Mouse (Mus musculus) liver, adult 2 months (tissue): ENCODE measurements around the gene Cadm1. TPM values are rescaled to one million over a fixed set of nuclear protein-coding genes. Genes with fewer than 3 reads are reported as not detected.

ENCODE experiments used
- DNase-seq: peaks from one replicate; pipeline ENCODE4 v3.0.0-alpha.2; 2011; ENCODE audit warnings: low read depth, low spot score; ENCODE audit errors: extremely low read depth
- H3K27ac ChIP-seq: fragments of 200-500 bp; replicated peaks from 2 replicates; pipeline ENCODE4 v1.5.1; 2012; ENCODE audit warnings: low read depth, mild to moderate bottlenecking, control low read depth, inconsistent platforms, low read length; ENCODE audit not compliant: insufficient read depth
- H3K27me3 ChIP-seq: fragments of 200-500 bp; 2 replicates; pipeline ENCODE4 v1.6.1; 2012; ENCODE audit warnings: mild to moderate bottlenecking, moderate library complexity, low read length, inconsistent platforms; ENCODE audit not compliant: control insufficient read depth, insufficient read depth
- H3K36me3 ChIP-seq: fragments of 200-500 bp; 2 replicates; pipeline ENCODE4 v1.6.1; 2012; ENCODE audit warnings: low read length, inconsistent platforms; ENCODE audit not compliant: control insufficient read depth, insufficient read depth
- H3K4me1 ChIP-seq: fragments of 200-500 bp; 2 replicates; pipeline ENCODE4 v1.6.1; 2011; ENCODE audit warnings: low read length; ENCODE audit not compliant: control insufficient read depth, insufficient read depth
- H3K4me3 ChIP-seq: fragments of 200-500 bp; 2 replicates; pipeline ENCODE4 v1.5.1; 2011; ENCODE audit warnings: low read depth, mild to moderate bottlenecking, control low read depth, low read length, moderate library complexity; ENCODE audit not compliant: insufficient read depth
- H3K79me2 ChIP-seq: fragments of 200-500 bp; 2 replicates; pipeline ENCODE4 v1.6.1; 2012; ENCODE audit warnings: inconsistent platforms, mild to moderate bottlenecking, low read length, moderate library complexity; ENCODE audit not compliant: control insufficient read depth, insufficient read depth
- H3K9ac ChIP-seq: fragments of 200-500 bp; 2 replicates; pipeline ENCODE4 v1.6.1; 2012; ENCODE audit warnings: low read depth, mild to moderate bottlenecking, control low read depth, inconsistent platforms, low read length
- CTCF ChIP-seq: fragments of 200-500 bp; IDR thresholded peaks from 2 replicates; pipeline ENCODE4 v1.5.1; 2011; ENCODE audit warnings: low read depth, low read length, control low read depth
- POLR2A ChIP-seq: fragments of 200-500 bp; IDR thresholded peaks from 2 replicates; pipeline ENCODE4 v1.6.1; 2011; ENCODE audit warnings: low read length, control low read depth; ENCODE audit not compliant: insufficient read depth; ENCODE audit errors: extremely low read depth
- WGBS: fragments of 180-500 bp; shearing (Covaris S2); methylation state at CpG from one replicate; pipeline ENCODE4 v1.1.7; 2018; 5-methylcytosine and 5-hydroxymethylcytosine counted together
- polyA plus RNA-seq: library from polyadenylated mRNA; depleted of rRNA; stranded (reverse); fragments of >200 nt; gene quantifications from 2 replicates; pipeline ENCODE4 v1.2.3, GENCODE M21; 2012
- total RNA-seq: library from RNA; depleted of rRNA; stranded (reverse); fragments of >200 nt; gene quantifications from 2 replicates; pipeline ENCODE4 v1.2.3, GENCODE M21; 2014

Cadm1 gene
- total and polyA plus RNA-seq, 2 experiments: 12.5 to 21.4 TPM

DNA sequence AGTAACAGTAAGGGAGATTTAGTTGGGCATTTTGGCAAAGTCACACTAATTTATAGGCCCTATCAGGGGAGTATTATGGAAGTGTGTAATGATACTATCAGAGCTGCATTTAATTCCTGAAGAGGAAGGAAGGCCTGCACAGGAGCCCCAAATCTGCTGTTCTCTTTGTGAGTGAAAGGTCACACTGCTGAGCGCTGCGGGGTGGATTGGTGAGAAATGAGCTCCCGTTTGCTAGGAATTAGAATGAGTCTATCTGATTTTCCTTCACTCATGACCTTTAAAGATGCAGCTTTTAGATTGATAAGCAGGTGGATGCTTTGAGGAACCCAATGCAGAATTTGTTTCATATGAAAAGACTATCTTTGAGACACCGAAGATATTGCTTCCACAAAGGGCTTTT, 208.8 kb downstream of the Cadm1 start:
- TF ChIP-seq POLR2A (no peak), CTCF (no peak)
- H3K4me1 ChIP-seq: no peaks in the 10 kb centered on the region
- H3K27ac ChIP-seq: no peak overlapping the region
- H3K79me2 ChIP-seq: no peaks in the 10 kb centered on the region
- no peaks in the 10 kb centered on the region for H3K27me3 ChIP-seq
- no peak for DNase-seq
- H3K4me3 ChIP-seq: no peak overlapping the region
- no peak overlapping the region for H3K9ac ChIP-seq
- WGBS: 80% methylated on average over 4 of the region's 4 CpGs
- no peaks in the 10 kb centered on the region for H3K36me3 ChIP-seq

DNA sequence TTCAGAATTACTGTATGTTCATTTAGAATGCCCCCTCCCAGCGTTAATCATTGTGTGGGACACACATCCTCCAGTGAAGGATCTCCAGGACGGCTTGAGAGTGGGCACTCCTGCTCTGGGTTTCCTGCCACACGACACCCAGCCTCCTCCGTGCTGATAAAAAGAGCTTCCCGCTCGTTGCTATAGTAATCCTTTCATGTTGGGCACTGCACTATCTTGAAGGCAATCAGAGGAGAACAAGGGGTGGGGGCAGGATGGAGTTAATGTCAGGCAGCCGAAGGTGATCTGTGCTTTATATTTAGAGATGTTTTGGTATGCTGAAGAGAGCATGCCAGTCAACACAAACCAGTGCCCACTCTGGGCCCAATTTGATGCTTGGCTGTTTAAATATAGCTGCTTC, 209.3 kb downstream of the Cadm1 start:
- DNase-seq: no peak
- Histone ChIP-seq H3K27me3 (no peaks in the 10 kb centered on the region), H3K27ac (no peak overlapping the region), H3K4me3 (no peak overlapping the region), H3K36me3 (no peaks in the 10 kb centered on the region), H3K4me1 (no peaks in the 10 kb centered on the region), H3K79me2 (no peaks in the 10 kb centered on the region), H3K9ac (no peak overlapping the region)
- TF ChIP-seq POLR2A (no peak), CTCF (no peak)
- WGBS: 63% methylated on average over 7 of the region's 7 CpGs

DNA sequence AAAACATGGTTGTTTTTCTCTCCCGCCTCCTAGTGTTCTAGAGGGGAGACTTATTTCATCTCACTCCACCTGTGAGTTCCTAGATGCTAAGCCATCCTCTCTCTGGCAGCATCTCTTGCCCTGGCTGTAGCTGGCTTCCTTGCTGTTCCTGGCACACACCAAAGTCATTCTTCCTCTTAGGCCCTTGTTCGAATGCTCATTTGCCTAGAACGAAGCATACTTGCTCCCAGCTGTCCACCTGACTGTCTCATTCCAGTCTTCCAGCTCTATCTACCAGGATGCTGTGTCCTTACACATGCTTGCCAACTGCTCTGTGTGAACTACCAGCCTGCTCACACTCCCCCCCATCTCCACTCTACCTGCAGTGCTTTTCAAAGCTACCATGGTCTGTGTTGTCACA, 211.8 kb downstream of the Cadm1 start:
- no peaks in the 10 kb centered on the region for H3K4me1 ChIP-seq
- WGBS: 97% methylated on average over 3 of the region's 3 CpGs
- DNase-seq: no peak
- no peaks in the 10 kb centered on the region for H3K79me2 ChIP-seq
- no peak overlapping the region for H3K4me3 ChIP-seq
- H3K36me3 ChIP-seq: no peaks in the 10 kb centered on the region
- no peak overlapping the region for H3K9ac ChIP-seq
- no peak overlapping the region for H3K27ac ChIP-seq
- no peaks in the 10 kb centered on the region for H3K27me3 ChIP-seq
- TF ChIP-seq POLR2A (no peak), CTCF (no peak)

DNA sequence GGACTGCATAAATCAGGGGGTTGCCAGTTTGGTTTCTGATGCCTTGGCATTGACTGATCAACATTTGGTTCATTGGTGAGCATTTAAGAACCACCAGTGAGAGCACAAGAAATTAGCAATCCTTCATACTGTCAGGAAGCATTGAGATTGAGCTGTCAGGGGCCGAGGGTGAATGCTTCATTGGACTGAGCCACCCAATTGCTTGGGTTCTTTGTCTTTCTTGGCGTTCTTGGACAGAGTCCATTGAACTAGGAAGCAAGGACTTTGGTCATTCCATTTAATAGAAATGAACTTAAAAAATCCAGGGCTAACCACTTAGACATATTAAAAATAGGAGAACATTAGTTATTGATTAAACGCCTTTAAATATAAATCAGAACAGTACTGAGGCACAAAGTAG, 214.9 kb downstream of the Cadm1 start:
- 85% methylated on average over 3 of the region's 3 CpGs for WGBS
- no peak for TF ChIP-seq CTCF
- no peak for TF ChIP-seq POLR2A
- no peak overlapping the region for H3K27ac ChIP-seq
- no peaks in the 10 kb centered on the region for H3K79me2 ChIP-seq
- no peaks in the 10 kb centered on the region for H3K36me3 ChIP-seq
- no peaks in the 10 kb centered on the region for H3K4me1 ChIP-seq
- H3K4me3 ChIP-seq: no peak overlapping the region
- H3K9ac ChIP-seq: no peak overlapping the region
- no peaks in the 10 kb centered on the region for H3K27me3 ChIP-seq
- peak; percentile 19 for DNase-seq

DNA sequence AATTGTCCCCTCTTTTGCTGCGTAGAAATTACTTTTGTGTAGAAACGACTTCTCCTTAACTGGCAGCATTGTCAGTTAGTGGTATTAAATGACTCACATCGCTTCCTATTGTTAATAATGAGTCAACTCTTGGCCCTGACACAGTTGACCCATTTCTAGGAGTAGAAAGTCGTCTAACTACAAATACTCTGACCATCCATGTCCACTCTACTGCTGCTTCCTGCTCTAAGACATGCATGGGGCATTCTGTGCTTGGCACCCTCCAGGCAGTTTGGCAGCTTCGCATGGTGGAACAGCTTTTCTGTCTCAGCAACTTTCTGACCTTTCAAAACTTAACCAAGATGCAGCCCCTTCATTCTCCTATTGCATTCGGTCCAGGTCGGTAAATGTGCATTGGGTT, 215.7 kb downstream of the Cadm1 start:
- no peaks in the 10 kb centered on the region for H3K79me2 ChIP-seq
- TF ChIP-seq CTCF: no peak
- TF ChIP-seq POLR2A: no peak
- no peaks in the 10 kb centered on the region for H3K36me3 ChIP-seq
- no peaks in the 10 kb centered on the region for H3K4me1 ChIP-seq
- H3K27me3 ChIP-seq: no peaks in the 10 kb centered on the region
- no peak overlapping the region for H3K4me3 ChIP-seq
- H3K27ac ChIP-seq: no peak overlapping the region
- no peak overlapping the region for H3K9ac ChIP-seq
- no peak for DNase-seq
- 90% methylated on average over 7 of the region's 7 CpGs for WGBS

DNA sequence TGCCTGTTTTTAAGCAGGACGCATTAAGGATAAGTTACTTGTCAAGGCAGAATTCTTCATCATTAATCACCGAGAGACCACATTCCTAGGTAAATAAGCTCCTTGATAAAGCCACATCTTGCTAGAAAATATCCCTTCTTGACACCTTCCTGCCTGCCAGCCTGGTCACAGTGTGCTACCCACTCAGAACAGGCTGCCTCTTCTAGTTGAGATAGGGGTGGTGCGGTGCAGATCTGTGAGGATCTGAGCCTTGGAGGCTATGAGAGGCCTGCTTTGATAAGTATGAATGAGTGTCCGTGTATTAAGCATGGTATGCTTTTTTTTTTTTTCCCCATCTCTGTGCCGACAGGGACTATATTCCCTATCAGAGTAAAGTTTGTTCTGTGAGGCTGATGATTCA, 219.2 kb downstream of the Cadm1 start:
- Histone ChIP-seq H3K9ac (no peak overlapping the region), H3K79me2 (no peaks in the 10 kb centered on the region), H3K27me3 (no peaks in the 10 kb centered on the region), H3K27ac (no peak overlapping the region), H3K4me3 (no peak overlapping the region), H3K4me1 (no peaks in the 10 kb centered on the region), H3K36me3 (no peaks in the 10 kb centered on the region)
- TF ChIP-seq POLR2A (no peak), CTCF (no peak)
- DNase-seq: no peak
- 87% methylated on average over 5 of the region's 5 CpGs for WGBS

DNA sequence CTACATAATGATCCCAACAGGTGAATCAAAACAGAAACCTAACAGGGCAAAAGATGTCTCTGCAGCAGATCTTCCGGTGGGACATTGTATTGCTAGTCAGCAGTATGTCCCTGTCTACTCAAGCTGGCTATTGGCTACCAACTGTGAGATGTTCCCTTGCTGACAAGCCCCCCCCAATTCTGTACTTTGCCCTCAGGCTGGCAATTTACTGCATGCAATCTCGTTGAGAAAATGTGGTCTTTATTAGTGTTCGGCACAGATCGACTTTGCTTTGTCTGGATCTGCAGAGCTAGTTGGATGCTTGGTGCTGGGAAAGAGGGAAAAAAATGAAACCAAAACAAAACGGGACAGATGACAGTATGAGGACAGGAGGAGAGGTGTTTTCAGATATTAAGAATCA, 222.5 kb downstream of the Cadm1 start:
- DNase-seq: no peak
- 68% methylated on average over 5 of the region's 5 CpGs for WGBS
- Histone ChIP-seq H3K4me1 (no peaks in the 10 kb centered on the region), H3K27ac (no peak overlapping the region), H3K4me3 (no peak overlapping the region), H3K27me3 (no peaks in the 10 kb centered on the region), H3K36me3 (no peaks in the 10 kb centered on the region), H3K79me2 (no peaks in the 10 kb centered on the region), H3K9ac (no peak overlapping the region)
- TF ChIP-seq CTCF: no peak
- no peak for TF ChIP-seq POLR2A
